Mouse (Mus musculus): ENCODE results near the gene Tnr.

Gene Tnr

DNA sequence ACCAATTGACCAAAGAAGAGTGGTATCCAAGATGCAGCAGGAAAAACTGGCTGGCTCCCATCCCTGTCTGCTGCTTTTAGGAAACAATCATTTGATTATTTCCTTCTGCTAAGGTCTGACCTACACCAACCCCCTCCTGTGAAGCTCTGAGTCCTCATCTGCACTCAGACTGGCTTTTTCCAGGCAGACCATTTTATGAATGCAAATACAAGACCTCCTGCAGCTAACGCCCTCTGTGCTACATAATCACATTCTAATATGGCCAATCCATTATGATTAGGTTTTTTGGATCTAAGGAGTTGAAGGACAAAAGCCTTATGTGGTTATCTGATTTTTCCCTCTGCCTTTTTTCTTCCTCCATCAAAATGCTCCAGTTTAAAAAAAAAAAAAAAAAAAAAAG lies 342.1 kb downstream of the Tnr start:
- intact Hi-C loops (cut with DNase I) = no loop called here

DNA sequence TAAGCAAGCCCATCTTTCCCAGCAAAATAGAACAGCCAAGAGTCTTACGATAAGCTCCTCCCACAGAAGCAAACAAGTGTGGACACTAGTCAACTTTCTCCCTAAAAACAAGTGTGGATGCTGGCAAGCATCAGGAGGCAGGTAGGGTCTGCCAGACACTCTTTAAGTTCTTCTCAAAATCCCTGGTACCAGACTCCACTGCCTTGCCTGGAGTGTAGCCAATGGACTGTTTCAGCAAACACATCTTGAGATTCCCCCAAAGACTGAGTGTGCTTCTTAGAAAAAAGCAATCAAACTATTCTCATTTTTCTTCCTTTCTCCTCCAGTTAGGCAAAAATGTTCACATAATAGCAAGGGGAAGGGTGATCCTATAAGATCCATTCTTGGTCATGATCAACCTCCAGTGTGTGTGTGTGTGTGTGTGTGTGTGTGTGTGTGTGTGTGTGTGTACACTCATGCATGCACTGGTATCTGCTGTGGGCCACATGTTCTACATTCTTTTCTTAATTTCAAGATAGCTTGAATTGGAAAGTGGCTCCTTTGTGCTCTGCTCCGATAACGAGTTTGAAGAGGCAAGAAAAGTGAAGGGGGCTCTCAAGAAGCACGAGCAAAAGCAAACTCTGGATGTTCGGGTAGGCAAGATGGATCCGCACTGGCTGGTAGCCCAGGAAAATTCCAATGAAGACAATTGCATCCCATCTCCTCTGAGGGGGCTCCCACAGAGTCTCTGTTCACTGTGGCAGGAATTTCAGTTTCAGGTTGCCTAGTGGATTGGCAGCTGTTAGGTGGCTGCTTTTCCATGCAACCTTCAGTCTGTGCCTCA lies 346.3 kb downstream of the Tnr start:
- intact Hi-C loops (cut with DNase I) = no loop called here

DNA sequence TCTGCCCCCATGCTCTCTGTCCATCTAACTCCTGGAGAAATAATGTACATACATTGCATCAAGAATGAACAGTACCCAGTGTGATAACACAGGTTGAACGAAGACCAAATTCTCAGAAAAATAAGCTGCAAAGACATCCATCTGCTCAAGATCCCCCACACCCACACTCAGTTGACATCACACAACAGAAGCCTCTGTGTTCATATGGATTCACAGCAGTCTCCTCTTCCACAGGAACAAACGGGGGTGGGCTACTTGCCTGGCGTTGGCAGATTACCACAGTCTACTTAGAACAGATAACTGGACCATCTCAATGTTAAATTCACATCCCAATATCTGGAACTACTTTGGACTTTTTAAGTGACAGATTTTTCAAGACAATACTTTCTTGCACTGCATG lies 349.3 kb downstream of the Tnr start:
- intact Hi-C loops (cut with DNase I) = no loop called here

DNA sequence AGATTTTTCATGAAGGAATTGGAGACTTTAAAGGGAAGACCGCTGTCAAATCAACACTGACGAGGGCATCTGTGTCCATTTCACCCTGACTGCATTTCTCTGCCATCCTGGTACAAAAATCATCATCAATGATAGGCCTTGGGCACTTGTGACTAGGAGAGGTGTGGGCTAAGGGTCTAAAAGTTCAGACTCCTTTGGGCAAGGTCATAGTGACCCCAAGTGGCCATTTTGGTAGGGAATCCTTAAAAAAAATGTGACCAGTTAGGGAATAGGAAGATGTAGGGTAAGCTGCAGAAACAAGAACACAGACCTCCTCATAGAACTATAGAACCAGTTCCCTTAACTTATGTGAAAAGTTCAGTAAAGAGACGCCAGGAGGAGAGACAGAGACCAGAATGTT lies 355.1 kb downstream of the Tnr start:
- intact Hi-C loops (cut with DNase I) = no loop called here

DNA sequence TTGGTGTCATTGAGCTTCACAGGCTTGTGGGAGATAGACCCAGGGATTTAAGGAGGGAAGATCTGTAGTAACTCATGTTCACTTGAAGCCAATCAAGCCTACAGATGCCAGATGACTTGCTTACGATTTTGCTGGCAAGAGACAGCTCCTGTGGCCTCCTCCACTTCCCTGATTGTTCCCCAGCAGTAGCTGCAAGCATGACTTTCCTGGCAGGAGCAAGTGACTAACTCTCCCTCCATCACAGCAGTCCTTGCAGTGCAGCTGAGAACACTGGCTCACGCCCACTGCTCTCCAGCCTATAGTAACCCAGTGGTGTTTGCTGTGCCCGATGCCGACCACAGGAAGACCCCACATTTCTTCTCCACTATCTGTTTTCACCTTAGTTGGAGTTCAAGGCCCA lies 356.3 kb downstream of the Tnr start:
- intact Hi-C loops (cut with DNase I) = no loop called here

DNA sequence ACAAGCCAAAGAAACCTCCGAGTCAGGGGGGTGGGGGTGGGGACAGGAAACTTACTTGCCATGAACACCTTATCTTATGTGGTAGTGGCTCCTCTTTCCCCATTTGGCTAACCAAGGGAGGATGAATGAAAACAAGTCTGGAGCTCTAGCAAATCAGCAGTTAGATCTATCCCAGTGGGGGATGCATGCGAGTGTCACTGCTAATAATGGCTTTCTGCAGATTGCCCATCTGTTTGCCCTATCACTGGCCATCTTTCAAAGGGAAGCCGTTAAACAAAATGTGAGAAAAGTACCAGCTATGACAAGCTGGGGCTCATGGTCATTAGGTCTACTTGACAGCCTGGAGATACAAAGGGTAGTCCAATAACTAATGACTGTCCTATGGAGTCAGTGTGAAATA lies 361.9 kb downstream of the Tnr start:
- intact Hi-C loops (cut with DNase I) = no loop called here

DNA sequence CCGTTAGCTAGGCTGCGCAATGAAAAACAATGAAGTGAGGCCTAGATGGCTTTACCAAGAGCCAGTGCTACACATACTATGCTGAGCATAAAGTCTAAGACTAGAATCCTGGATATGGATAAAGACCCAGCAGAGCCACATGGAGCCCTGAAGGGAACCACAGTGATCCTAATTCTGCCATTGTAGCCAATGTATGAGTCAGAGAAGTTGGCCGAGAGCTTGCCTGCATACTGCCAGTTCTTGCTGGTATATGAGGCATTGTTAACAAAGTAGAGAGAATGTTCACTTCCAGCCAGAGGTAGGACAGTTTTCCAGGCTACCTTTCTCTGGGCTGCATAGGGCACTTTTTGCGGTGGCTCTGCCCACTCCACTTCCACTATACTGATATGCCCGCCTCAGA lies 365.0 kb downstream of the Tnr start:
- intact Hi-C loops (cut with DNase I) = no loop called here

DNA sequence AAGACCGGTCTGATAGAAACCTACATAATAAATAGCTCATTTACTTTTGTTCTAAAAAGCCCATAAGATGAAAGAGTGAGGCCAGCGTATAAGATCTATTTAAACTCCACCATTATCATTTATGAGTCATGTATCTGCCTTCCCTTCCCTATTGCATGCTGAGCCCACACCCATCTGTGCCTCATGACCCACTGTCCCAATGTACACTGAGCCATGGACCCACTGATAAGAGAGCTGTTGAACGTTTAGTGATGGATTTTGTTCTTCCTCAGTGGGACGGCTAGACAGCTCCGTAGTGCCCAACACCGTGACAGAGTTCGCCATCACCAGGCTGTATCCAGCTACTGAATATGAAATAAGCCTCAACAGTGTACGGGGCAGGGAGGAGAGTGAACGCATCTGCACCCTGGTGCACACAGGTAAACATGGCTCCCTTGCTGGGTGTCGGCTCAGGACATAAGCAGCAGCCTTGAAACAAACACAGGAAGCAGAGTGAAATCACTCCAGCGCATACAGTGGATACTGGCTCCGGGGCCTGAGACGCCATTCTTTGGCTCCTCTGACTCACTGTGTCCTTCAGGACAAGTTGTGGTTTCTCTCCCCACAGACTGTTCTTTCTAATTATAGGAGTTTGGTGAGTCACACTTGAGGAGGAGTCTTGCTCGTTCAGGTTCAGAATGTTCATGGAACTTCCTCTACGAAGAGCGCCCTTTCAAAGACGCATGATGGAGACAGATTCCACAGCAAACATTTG lies 365.6 kb downstream of the Tnr start:
- intact Hi-C loops (cut with DNase I) = no loop called here

DNA sequence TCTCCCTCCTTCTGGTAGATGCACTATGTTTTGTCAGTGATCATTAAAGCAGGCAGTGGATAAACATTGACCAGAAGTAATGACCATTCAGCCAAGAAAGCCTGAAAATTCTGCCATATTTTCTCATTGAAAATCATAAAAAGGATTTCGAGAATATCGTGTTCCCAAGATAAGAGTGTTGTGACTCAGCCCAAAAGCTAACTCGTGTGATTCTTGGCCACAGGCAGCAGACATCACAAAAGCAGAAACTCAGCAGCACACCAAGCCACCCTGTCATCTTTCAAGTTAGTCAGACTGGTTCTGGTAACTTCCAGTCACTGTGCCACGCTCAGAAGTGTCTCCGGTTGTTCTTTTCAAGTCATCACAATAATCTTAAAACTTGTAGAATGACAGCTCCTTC lies 367.0 kb downstream of the Tnr start:
- intact Hi-C loops (cut with DNase I) = no loop called here

DNA sequence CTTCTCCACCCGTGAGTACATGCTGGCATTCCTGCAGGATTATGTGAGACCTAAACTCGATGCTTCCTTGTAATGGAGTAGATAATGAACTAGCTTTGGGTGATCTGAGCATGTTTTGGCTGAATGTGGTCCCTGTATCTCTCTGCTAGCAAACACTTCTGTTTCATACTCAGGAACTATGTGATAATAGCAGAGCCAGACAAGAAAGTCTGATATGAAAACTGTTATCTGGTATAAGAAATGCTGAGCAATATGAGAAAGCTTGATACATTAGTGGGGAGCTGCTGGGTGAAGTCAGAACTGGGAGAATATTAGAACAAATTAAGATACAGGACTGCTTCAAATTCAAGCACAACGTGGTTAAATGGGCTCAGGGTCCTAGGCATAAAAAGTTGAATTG lies 371.5 kb downstream of the Tnr start:
- intact Hi-C loops (cut with DNase I) = no loop called here

DNA sequence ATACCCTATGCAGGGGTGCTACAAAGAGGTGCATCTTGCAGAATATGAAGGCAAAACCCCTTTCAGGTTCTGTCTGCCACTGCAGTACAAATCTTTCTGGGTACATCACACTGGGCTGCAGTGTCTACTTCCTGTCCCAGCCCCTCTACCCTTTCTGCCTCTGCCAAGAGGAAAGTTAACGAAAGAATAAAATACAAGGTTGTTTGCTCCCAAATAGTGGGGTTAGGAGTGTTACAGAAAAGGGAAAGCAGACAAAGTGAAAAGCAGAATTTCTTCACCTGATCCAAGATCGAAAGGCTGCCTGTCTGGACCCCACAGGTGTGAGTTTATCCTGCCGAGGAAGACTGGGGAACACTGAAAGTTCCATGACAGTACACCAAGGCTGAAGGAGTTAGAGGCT lies 376.4 kb downstream of the Tnr start:
- intact Hi-C loops (cut with DNase I) = no loop called here

DNA sequence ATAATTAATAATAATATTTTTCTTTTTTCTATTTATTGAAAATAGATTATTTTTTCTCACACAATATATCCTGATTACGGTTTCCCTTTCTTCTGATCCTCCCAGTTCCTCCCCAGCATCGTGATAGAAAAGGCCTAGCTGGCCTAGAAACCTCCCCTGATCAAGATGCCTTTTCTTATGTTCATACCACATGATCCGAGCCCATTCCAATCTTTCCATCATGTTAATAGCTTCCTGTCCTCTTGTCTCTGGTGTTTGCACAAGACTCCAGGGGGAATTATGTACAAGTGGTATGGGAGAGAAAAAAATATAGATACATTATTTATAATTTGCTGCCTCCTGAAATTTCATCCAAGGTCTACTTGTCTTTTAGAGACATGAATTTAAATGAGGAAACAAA lies 377.1 kb downstream of the Tnr start:
- intact Hi-C loops (cut with DNase I) = no loop called here

DNA sequence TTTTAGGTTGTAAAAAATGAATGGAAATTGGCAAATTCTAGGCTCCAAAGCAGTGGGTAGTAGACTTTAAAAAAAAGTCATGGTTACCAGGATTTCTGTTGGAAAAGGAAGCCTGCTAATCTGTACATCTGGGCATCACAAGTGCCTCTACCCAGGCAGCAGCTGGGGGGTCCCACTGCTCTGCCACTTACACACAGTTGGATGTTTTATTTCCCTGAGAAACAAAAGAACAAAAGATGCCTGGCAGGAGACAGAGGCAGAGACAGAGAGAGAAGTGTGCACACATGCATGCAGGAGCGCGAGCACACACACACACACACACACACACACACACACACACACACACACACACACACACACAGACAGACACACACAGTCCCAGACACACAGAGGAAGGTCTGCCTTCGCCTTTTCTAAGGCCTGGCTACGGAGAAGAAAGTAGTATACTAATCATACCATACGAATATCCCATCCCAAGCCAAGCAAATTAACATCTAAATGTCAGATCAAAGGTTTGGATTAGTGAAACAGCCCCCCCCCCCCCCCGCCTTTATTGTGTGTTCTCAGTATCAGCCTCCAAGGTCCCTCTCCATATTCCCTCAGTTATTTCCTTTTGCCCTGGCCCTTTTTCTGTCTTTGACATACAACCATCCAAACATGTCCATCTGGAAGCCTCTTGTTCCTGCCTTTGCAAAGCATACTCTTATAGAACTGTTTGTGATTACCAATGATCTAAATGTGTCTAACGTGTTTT lies 378.0 kb downstream of the Tnr start:
- intact Hi-C loops (cut with DNase I) = no loop called here

DNA sequence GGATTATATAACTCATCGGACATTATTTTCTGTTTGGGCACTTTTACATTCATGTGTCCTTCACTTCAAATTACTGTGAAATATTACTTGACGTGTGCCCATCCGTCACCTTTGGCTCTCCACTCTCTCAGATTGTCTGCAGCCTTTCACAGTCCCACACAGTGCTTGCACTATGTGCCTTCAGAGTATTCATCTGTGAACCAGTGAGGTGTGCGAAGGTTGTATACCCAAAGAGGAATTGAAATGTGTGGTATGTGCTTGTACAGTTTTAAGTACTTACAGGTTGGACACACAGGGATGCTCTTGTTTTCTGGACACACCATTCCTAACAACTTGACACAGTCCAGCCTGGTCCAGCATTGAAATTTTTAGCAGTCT lies 378.5 kb downstream of the Tnr start:
- intact Hi-C loops (cut with DNase I) = no loop called here

DNA sequence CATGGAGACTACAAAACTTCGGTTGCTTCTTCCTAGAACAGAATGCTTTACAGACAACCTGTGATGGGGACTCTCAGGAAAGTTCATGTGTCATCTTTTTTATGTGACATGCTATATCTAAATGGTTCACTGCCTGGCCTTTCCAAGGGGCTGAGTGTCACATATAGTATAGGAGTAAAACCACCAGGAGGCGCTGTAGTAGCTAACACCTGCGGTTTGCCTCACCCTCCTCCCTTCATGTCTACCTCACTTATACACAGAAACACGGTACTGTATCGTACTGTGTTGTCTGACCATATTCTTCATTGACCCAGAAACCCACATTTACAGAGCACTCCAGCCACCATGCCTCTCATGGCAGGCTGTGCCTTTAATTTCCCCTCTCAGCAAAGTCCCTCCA lies 387.4 kb downstream of the Tnr start:
- intact Hi-C loops (cut with DNase I) = loop anchor here (2.0 to 5.0 kb wide), 4 partner anchors 71 to 271 kb away; no protein-coding TSS in a partner anchor

DNA sequence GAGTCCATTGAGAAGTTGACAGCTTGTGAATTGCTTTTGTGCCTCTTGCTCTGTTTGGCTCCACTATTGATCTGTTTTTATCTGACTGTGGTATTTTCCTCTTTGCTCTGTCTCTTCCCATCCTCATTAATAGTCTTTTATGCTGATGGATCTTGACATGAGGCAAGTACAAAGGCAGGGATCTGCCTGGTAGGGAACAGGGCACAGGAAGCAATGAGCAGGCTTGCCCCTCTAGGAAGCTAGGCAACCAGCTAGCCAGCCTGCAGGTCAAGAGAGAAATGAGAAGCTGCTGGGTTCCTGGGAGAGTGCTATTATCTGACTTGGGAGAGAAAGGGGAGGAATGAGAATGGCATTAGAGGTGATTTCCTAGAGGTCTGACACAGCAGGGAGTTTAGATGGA lies 391.2 kb downstream of the Tnr start:
- intact Hi-C loops (cut with DNase I) = loop anchor here (5.0 kb wide), 3 partner anchors 68 to 268 kb away; no protein-coding TSS in a partner anchor

DNA sequence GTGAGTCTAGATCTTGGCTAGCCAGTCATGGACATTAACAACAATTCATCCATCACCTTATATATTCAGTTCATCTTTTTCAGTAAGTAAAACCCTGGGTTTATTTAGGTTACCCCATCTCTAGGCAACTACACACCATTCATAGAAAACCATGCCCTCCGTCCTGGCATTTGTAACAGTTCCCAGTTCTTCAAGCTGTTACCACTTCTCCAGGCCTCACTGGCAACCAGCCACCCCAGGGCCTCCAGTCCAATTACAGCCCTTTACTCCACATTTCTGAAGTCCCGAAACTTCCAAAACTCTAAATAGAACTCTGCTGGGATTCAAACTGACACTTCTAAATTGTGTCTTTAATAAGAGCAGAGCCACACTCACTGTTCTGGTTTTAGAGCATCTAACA lies 397.0 kb downstream of the Tnr start:
- intact Hi-C loops (cut with DNase I) = loop anchor here (10.0 kb wide), 1 partner anchor 526 kb away; no protein-coding TSS in a partner anchor

DNA sequence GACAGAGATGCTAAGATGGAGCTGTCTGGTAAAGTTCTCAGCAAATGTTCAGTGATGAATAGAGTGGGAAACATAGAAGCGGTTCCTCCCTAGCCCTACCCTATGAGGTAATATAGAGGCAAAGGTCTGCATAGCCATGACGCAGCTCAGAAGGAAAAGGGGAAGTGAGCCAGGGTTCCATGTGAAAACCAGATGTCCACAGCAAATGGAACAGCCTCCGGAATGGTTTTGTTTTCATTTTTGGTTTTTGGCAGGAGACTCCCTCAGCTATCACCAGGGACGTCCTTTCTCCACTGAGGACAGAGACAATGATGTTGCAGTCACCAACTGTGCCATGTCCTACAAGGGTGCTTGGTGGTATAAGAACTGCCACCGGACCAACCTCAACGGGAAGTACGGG lies 399.4 kb downstream of the Tnr start:
- intact Hi-C loops (cut with DNase I) = loop anchor here (10.0 kb wide), 1 partner anchor 528 kb away; no protein-coding TSS in a partner anchor

DNA sequence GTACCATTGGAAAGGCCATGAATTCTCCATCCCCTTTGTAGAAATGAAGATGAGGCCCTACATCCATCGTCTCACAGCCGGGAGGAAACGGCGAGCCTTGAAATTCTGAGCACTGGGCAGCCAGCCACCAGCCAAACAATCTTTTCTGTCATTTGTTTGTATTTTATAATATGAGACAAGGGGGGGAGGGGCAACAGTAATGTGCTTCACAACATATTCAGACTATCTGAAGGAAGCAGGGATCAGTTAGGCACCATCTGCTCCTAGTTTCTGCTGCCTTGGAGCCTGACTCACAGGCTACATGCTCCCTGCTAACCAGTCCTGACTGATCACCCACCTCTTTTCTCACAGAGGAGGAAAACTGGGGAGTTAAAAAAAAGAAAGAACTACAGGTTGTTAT lies 400.5 kb downstream of the Tnr start:
- intact Hi-C loops (cut with DNase I) = loop anchor here (10.0 kb wide), 1 partner anchor 529 kb away; no protein-coding TSS in a partner anchor

DNA sequence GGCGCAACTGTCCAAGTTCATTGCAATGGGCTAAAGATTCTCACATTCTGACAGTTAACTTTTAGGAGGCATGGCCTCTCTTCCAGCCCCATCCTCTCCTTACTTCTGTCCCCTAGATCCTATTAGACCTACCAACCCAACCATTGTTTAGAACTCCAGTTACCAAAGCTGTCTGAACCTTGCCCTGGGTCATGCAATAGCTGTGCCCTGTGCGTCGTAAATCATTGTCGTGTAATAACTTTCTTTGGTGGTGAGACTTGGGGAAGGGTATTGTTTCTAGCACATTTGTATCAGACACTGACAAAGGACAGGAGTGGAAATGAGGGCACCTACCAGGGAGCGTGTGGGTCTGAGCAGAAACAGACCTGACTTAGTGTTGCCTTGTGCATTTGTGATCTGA lies 401.1 kb downstream of the Tnr start:
- intact Hi-C loops (cut with DNase I) = loop anchor here (10.0 kb wide), 1 partner anchor 530 kb away; no protein-coding TSS in a partner anchor

DNA sequence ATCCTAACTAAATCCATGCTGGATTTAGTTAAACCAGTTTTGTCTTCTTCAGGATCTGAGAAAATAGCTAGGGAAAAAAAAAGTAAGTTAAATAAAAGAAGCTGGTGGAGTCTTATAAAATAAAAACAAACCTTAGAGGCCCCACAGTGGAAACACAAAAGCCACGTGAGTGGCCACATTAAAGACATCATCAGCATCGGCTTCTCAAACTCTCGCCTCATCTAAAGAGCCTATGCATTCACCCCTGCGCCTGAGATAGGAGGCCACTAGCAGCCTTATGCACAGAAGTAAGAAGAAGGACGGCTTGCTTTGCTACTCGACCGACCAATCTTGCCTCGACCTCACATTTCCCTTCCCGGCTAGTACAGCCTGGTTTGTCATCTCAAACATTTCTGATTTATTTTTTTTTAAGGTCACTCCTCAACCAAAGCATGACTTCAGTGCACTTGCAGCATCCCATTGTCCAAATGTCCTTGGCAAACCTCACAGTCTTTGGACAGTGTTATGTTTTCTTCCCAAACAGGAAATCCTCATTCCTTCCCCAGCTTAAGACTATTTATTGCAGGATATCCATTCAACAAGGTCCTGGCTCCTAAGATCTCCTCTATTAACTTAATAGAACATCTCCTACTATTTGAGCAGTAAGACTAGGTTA lies 405.2 kb downstream of the Tnr start:
- intact Hi-C loops (cut with DNase I) = loop anchor here (10.0 kb wide), 1 partner anchor 534 kb away; no protein-coding TSS in a partner anchor

All from adrenal gland (tissue).